Mouse (Mus musculus): Measurements from ENCODE around the gene Plin5. TPM values are rescaled to one million over a fixed set of nuclear protein-coding genes. Genes with fewer than 3 reads are reported as not detected.

Plin5 gene
- total RNA-seq, 2 experiments from 2014 or later = 154 to 166 TPM

DNA sequence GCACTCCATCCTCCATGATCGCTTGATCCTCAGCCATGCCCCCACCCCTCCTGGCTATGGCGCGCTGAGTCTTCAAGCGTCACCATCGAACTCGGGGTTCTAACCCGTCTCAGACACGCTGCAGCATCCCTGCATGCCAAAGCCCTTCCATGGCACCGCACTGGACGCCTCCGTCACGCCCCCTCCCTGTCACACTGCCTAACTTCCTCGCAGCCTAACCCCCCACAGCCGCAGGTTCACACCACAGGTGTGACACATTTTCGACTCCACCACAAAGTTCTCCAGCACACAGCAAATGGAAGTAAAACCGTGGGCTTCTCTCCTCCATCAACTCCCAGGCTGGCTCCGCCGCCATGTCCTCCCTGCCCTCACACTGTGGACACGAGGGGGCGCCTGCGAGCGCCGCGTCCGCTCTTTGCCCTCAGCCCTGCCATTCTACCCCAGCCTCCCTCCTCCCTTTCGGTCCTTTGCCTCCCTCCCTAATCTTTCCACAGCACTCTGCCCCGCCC, 17.1 kb upstream of the Plin5 start:
- intact Hi-C loops (cut with DNase I) = no loop called here
- peak; percentile 81 to 85 for DNase-seq

- intact Hi-C loops (cut with DNase I) = no loop called here
- peak; percentile 68 to 74 for DNase-seq
These were observed 16.3 kb upstream of the Plin5 start for GRCm38 (mm10) chr17:56133457-56134363.

GRCm38 (mm10) chr17:56132661-56133060, 15.3 kb upstream of the Plin5 start:
- intact Hi-C loops (cut with DNase I) = loop anchor here (1.0 kb wide), 1 partner anchor 27 kb away; no protein-coding TSS in a partner anchor
- peak; percentile 79 to 81 for DNase-seq

DNA sequence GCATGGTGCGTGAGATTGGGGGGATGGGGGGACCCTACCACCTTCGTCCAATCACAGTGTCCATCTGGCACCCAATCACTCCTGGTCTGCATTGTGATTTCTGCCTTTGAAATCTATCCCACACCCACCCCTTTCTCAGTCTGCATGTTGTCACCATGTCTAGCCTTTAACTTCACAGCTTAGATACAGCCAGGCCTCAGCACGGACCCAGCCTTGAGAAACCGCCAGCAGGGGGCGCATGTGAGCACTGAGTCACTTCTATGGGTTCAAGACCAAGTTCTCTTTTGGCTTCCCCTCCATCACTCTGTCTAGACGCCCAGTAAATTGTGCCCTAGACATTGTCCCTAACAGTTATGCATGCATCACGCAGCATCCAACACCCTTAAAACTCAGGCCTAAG, 14.4 kb upstream of the Plin5 start:
- peak; percentile 74 to 83 for DNase-seq
- intact Hi-C loops (cut with DNase I) = loop anchor here (1.0 kb wide), 2 partner anchors 27 to 123 kb away; no protein-coding TSS in a partner anchor

GRCm38 (mm10) chr17:56131136-56131535, 13.7 kb upstream of the Plin5 start:
- intact Hi-C loops (cut with DNase I) = loop anchor here (1.0 kb wide), 1 partner anchor 124 kb away; no protein-coding TSS in a partner anchor
- DNase-seq = no peak

- intact Hi-C loops (cut with DNase I) = no loop called here
- no peak for DNase-seq
These were observed 10.8 kb upstream of the Plin5 start for GRCm38 (mm10) chr17:56128246-56128645.

DNA sequence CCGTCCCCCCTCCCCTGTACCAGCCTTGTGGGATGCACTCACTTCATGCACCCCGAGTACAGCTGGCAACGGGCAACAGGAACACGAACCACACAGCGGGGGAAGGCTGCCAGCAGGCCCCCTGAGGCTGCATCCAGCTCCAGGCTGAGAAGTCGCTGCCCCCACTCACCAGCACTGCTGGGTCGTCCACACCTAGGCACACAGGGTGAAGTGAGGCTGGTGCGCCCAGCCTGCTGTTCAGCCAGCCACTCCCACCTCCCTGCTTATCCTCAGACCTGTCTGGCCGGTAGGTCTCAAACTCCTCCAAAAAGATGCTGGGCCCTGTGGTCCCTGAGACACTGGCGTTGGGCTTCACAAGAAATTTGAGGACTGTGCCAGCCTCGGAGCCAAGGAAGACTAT, 8.8 kb upstream of the Plin5 start:
- intact Hi-C loops (cut with DNase I) = no loop called here
- no peak for DNase-seq

- intact Hi-C loops (cut with DNase I) = no loop called here
- DNase-seq = no peak
These were observed 7.9 kb upstream of the Plin5 start for GRCm38 (mm10) chr17:56125276-56125630.

- DNase-seq = peak; percentile 76
- intact Hi-C loops (cut with DNase I) = no loop called here
These were observed 7.2 kb upstream of the Plin5 start for GRCm38 (mm10) chr17:56124377-56125275.

GRCm38 (mm10) chr17:56123681-56124340, 6.4 kb upstream of the Plin5 start:
- no peak for DNase-seq
- intact Hi-C loops (cut with DNase I) = no loop called here

GRCm38 (mm10) chr17:56123161-56123560, 5.8 kb upstream of the Plin5 start:
- intact Hi-C loops (cut with DNase I) = no loop called here
- DNase-seq = no peak

GRCm38 (mm10) chr17:56121826-56122225, 4.4 kb upstream of the Plin5 start, which contains the start of gene Lrg1:
Gene Lrg1, minus strand, starts transcription at chr17:56122001.
- intact Hi-C loops (cut with DNase I) = no loop called here
- no peak for DNase-seq

GRCm38 (mm10) chr17:56119981-56120880, 2.8 kb upstream of the Plin5 start:
- peak; percentile 74 to 83 for DNase-seq

GRCm38 (mm10) chr17:56119431-56119830, 2.0 kb upstream of the Plin5 start:
- no peak for DNase-seq
- intact Hi-C loops (cut with DNase I) = no loop called here

More at GRCm38 (mm10) chr17:56119981-56120880, 2.8 kb upstream of the Plin5 start:
- intact Hi-C loops (cut with DNase I) = no loop called here

DNA sequence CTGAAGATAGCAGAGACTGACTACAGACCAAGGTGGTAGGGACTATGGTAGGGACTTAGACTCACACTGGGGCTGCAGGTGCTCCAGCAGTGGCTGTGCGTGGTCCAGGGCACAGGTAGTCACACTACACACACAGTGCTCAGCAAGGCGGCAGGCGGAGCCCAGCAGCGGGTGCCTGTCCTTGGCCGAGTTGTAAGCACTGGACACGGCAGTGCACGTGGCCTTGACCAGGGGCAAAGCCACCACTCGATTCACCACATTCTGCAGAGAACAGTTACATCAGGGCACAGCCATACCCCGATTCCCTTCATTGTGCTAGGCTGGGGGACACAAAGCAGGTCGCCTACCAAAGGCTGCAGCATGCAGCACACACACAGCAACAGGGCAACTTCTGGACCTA, 1.2 kb downstream of the Plin5 start:
- intact Hi-C loops (cut with DNase I) = no loop called here
- no peak for DNase-seq

DNA sequence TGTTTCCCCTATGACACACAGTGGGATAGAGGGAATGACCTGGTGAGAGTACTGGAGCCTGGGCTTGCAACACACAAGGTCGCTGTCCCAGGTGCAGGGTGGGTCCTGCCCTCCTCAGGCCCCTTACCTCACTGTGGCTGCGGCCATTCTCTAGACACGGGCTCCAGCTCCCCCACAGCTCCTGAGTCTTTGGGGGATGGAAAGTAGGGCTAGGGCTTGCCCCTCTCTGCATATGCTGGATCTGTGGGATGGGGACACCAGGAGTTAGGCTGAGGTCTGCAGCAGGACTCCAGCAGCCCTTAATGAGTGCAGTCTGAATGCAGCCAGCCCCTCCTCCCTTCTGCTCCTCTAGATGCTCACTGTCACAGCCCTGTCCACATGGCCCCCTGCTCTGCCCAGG, 4.7 kb downstream of the Plin5 start:
- intact Hi-C loops (cut with DNase I) = no loop called here
- DNase-seq = no peak

DNA sequence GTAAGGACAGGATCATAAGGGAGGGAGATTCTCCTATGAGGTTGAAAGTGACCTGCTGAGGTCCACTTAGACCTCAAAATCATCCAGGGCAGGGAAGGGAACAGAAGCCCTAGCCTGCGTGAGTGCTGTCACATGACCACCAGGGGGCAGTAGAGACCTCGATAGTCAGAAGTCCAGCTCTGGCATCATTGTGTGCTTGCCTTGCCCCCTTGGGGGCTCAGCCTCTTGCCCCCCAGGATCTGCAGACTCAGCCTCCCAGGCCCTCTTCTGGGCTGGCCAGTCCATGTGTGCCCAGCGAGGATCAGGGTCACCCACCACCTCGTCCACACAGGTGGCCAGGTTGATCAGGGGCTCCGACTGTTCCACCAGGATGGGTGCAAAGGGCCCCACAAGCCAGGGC, 5.5 kb downstream of the Plin5 start:
- intact Hi-C loops (cut with DNase I) = no loop called here
- DNase-seq = peak; percentile 64 to 82

- DNase-seq = peak in 1 of 2 experiments; percentile 6
- intact Hi-C loops (cut with DNase I) = no loop called here
These were observed 6.4 kb downstream of the Plin5 start for GRCm38 (mm10) chr17:56111021-56111420.

DNA sequence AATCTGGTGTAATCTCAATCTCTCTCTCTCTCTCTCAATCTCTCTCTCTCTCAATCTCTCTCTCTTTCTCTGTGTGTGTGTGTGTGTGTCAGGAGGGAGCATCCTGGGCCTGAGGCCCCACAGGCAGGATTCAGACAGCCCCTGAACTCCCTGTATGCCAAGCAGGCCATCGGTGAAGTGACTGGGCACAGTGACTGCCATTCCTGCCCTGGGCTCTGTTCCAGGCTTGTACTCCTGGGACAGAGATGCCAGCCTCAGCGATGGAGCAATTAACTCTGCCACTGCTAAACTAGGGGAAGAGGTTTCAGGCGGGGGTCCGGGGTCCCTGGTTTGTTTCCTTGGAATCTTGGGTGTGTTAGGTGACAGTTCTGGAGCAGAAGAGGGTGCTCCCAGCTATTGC, 6.8 kb downstream of the Plin5 start:
- peak; percentile 62 to 77 for DNase-seq
- intact Hi-C loops (cut with DNase I) = no loop called here

Data from heart, postnatal 14 days (tissue).